Mouse (Mus musculus) gastrocnemius, postnatal 10 days (tissue): ENCODE results near the gene Suds3. TPM values are rescaled to one million over a fixed set of nuclear protein-coding genes. Genes with fewer than 3 reads are reported as not detected.
A peak's percentile ranks its signal among the peaks of the same experiment; 100 is the strongest.

Experiments used
- DNase-seq: peaks from one replicate; pipeline ENCODE4 v3.0.0; 2021; ENCODE audit warnings: mixed read lengths
- total RNA-seq, 2 experiments: library from RNA; stranded (reverse); gene quantifications; 2 replicates each; pipeline ENCODE4 v1.2.3; 2021

Suds3 gene
- total RNA-seq, 2 experiments from 2014 or later: 49.3 to 53.5 TPM

- DNase-seq: no peak
These were observed 20.0 kb upstream of the Suds3 start for GRCm38 (mm10) chr5:117135869-117136268.

- no peak for DNase-seq
These were observed 19.1 kb upstream of the Suds3 start for GRCm38 (mm10) chr5:117134889-117135456.

GRCm38 (mm10) chr5:117134066-117134888 lies 18.4 kb upstream of the Suds3 start:
- DNase-seq: no peak

- no peak for DNase-seq
These were observed 17.6 kb upstream of the Suds3 start for GRCm38 (mm10) chr5:117133446-117134065.

GRCm38 (mm10) chr5:117130726-117131125 lies 14.8 kb upstream of the Suds3 start:
- no peak for DNase-seq

- no peak for DNase-seq
These were observed 11.1 kb upstream of the Suds3 start for GRCm38 (mm10) chr5:117127051-117127450.

GRCm38 (mm10) chr5:117125482-117126346 lies 9.8 kb upstream of the Suds3 start:
- no peak for DNase-seq

GRCm38 (mm10) chr5:117123840-117124239 lies 7.9 kb upstream of the Suds3 start:
- DNase-seq: no peak

GRCm38 (mm10) chr5:117123102-117123501 lies 7.2 kb upstream of the Suds3 start:
- DNase-seq: no peak

- DNase-seq: no peak
These were observed 5.7 kb upstream of the Suds3 start for GRCm38 (mm10) chr5:117121657-117122056.

- DNase-seq: no peak
These were observed 4.9 kb upstream of the Suds3 start for GRCm38 (mm10) chr5:117120489-117121466.

- DNase-seq: peak; percentile 99
These were observed 4.0 kb upstream of the Suds3 start, which contains the start of gene Taok3 for GRCm38 (mm10) chr5:117119777-117120488. Gene Taok3 (plus strand): TSS chr5:117120129.

GRCm38 (mm10) chr5:117118850-117119249 lies 2.9 kb upstream of the Suds3 start:
- DNase-seq: no peak

- no peak for DNase-seq
These were observed 2.3 kb upstream of the Suds3 start for GRCm38 (mm10) chr5:117118220-117118619.

GRCm38 (mm10) chr5:117117716-117118115 lies 1.8 kb upstream of the Suds3 start:
- no peak for DNase-seq

- no peak for DNase-seq
These were observed 1.3 kb upstream of the Suds3 start for GRCm38 (mm10) chr5:117117241-117117640.

- DNase-seq: no peak
These were observed 747 bp upstream of the Suds3 start for GRCm38 (mm10) chr5:117116660-117117059.

- DNase-seq: peak; percentile 49
These were observed 633 bp downstream of the Suds3 start for GRCm38 (mm10) chr5:117115193-117115767.

GRCm38 (mm10) chr5:117114581-117115192 lies 1.2 kb downstream of the Suds3 start:
- DNase-seq: no peak

GRCm38 (mm10) chr5:117113330-117113729 lies 2.6 kb downstream of the Suds3 start:
- DNase-seq: no peak
